Mouse (Mus musculus) natural killer cell, adult 2 months (primary cell): ENCODE measurements around the gene B4galnt2.
"Not testable (repeated sequence)": the region's sequence is repeated elsewhere in the genome, so short reads cannot be mapped to it uniquely, and the experiment has no call there.

Experiments used
- DNase-seq, 2 experiments: peaks; one replicate each; pipeline ENCODE4 v3.0.0; 2022; ENCODE audit warnings: low spot score in 2 of 2

Gene B4galnt2

GRCm38 (mm10) chr11:95914571-95914991 lies at the start of gene B4galnt2:
Gene B4galnt2, minus strand, starts transcription at chr11:95914891.
- no peak for DNase-seq

GRCm38 (mm10) chr11:95963304-95963703 lies 48.6 kb upstream of the B4galnt2 start:
- no peak for DNase-seq

DNA sequence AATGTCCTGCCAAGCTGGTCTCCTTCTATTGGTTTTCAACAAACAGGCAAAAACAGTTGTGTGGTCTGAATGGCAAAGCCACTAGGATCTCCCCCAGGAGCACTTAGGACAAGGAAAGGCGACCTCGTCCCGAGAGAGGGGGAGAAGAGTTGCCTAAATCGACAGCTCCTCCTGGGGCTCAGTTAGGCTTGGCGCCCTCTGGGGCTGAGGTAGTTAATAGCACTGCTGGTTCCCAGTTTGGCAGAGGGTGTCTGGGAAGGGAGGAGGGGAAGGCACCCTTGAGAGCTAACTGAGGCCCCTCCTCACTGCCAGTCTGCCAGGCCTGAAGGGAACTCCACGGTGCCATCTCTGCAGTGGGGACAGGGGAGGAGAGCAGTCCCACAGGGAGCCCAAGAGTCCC lies 44.5 kb upstream of the B4galnt2 start:
- no peak for DNase-seq

GRCm38 (mm10) chr11:95958251-95958650 lies 43.6 kb upstream of the B4galnt2 start:
- DNase-seq, result no peak

- DNase-seq, result no peak
These were observed 42.7 kb upstream of the B4galnt2 start for GRCm38 (mm10) chr11:95957407-95957806.

DNA sequence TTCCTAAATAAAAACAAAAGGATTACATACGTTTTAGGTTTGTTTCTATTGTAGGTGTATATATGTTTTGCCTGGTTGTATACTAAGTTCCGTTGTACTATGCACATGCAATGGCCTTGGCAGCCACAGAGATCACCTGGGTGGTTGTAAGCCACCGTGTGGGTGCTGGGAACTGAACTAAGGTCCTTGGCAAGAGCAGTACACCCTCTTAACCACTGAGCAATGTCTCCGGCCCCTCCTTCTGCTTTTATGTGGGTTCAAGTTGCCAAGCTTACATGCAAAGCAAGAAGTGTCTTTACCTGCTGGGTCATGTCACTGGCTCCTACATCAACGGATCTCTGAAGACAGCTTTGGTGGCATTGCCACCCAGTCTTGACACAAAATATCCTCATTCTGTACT lies 38.6 kb upstream of the B4galnt2 start:
- DNase-seq, result no peak

GRCm38 (mm10) chr11:95945838-95946472 lies 31.3 kb upstream of the B4galnt2 start:
- no peak for DNase-seq

GRCm38 (mm10) chr11:95939828-95940507 lies 25.3 kb upstream of the B4galnt2 start:
- DNase-seq, result no peak

GRCm38 (mm10) chr11:95936409-95936808 lies 21.7 kb upstream of the B4galnt2 start:
- DNase-seq, result no peak

GRCm38 (mm10) chr11:95932168-95932567 lies 17.5 kb upstream of the B4galnt2 start:
- DNase-seq, result not testable (repeated sequence)

DNA sequence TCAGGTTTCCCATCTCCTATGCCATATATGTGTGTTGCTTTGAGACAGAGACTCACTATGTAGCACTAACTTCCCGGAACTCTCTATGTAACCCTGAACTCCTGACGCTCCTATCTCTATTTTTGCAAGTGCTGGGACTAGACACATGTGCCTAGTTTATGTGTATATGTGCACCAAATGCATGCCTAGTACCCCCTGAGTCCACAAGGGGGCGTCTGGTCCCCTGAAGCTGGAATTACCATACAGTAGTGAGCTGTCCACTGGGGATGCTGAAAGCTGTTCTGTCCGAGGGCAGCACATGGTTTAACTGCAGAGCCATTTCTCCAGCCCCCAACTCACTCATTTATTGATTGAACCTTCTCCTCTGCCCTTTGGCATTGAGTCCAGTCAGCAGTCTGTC lies 11.7 kb upstream of the B4galnt2 start:
- DNase-seq, result no peak

DNA sequence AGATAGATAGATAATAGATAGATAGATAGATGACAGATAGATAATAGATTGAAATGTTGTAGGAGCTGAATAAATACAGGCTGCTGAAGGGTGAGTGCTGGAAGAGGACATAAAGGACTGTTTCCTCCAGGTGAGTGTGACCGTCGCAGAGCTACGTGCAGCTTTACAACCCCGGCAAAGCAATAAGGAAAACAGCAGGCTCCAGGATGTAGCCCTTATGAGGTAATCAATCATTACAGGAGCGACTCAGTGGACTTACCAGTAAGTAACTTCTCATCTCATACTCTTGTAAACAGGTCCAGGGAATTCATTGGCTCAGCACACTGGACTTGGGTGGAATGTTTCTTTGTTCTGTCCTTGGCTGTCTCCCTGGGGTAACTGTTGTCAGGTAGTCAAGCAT lies 11.3 kb upstream of the B4galnt2 start:
- DNase-seq, result no peak

DNA sequence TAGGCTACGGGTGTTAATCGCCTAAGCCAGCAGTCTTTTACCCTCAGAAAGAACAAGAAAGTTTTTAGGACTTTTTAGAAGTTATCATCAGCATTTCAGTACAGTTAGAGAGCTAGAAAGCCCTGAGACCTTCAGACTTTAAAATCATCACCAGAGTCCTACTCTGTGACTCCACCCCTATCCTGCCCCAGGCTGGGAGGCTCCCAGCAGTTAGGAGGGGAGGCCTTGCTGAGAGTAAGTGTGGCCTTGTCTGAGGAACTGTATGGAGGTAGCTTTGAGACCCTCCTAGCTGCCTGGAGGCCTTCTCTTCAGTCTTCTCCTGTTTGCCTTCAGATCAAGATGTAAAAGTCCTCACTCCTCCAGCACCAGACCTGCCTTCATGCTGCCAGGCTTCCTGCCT lies 9.5 kb upstream of the B4galnt2 start:
- no peak for DNase-seq

- DNase-seq, result not testable (repeated sequence)
These were observed 8.8 kb upstream of the B4galnt2 start for GRCm38 (mm10) chr11:95923477-95923876.

DNA sequence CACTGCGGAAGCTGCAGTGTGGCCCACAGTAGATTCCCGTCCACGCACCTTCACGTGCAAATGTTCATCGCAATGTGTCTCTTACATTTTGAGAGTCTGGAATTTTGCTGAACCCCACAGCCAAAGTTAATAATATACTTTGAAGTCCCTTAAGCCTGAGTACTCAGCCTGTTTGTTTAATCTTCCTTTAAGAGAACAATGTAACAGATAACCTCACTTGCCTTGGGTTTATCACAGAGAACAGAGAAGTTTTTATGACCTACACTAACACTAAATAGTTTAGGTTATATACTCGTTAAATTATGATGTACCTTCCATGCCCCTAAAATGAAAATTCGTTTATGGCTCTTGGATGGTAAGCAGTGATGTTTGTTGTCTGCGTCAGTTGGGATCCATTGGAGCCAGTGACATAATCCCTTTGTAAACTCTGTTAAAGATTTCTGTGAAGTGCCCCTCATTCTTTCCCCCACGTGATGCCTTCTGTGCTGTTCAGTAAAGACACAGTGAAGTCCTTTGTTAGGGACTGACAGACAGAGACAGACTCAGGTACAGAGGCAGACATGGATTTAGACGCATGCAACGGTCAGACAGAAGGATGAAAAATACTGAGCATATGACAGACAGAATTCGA lies 7.4 kb upstream of the B4galnt2 start:
- DNase-seq, result no peak

- no peak for DNase-seq
These were observed 1.7 kb upstream of the B4galnt2 start for GRCm38 (mm10) chr11:95916426-95916825.

DNA sequence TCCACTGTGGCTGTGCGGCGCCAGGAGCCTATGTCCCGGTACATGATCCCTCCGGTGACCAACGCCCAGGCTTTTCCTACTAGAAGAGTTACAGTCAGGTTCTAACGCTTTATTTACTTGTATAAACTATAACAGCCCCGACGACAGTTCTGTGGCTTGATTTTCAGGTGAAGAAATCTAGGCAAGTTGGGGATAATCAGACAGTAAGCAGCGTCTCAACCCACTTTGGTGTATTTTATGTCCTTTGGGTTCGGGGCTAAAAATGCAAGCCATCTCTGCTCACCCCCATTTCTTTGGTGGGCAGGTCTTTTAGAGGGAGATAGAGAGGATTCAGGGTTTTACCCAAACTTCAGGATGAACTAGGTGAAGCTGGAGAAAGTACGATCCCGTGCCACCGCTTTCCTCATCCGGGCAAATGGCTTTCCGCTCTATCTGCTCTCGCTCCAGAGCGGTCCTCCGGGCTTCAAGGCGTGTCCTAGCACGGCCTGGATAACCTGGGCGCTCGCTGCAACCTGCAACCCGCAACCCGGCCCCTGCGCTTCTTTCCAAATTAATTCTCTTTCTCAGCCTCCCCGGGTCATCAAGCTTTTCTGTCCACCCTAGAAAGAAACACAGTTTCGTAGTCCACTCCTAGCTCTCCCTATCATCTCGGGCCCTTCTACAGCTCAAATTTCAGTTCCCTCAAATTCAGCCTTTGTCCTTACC lies 467 bp upstream of the B4galnt2 start:
- DNase-seq, result no peak

DNA sequence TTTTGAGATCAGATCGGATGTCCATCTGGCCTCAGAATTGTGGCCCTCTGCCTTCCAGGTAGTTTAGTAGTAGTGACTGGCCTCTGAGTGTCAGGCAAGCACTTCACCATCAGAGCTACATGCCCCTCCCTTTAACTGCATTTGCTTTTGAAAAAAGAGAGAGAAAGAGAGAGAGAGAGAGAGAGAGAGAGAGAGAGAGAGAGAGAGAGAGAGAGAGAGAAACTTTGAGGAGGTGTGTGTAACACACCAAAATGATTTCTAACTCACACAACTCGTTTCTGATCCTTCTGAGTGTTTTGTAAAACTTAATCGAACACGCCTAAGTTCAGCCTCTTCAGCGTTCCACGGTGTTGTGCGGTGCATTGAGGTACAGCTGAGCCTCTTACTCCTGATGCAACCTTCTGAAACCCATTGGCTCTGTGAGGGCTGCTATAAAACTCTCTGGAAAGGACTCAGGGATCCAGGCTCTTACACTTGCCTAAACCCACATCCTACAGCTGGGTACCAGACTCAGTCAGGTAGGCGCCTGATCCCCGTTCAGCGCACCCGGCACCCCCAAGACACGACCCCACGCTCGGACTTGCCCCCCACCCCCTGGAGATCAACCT lies 628 bp downstream of the B4galnt2 start:
- DNase-seq, result no peak

DNA sequence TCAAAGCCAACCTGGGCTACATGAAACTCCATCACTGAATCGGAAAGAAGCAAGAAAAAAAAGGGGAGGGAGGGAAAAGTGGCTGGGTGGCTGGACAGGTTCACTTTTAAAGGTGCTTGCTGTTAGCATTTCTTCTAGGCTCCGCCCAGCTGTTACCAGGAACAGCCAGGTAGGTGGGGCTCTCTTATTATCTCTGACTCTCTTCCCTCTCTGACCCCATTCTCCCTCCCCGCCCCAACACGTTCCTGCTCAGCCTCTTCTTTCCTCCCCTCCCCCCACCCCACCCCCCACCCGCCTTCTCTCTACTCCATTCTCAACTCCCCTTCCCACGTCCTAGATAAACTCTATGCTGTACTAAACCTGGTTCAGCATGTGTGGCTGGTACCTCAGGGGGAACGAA lies 3.1 kb downstream of the B4galnt2 start:
- DNase-seq, result no peak

DNA sequence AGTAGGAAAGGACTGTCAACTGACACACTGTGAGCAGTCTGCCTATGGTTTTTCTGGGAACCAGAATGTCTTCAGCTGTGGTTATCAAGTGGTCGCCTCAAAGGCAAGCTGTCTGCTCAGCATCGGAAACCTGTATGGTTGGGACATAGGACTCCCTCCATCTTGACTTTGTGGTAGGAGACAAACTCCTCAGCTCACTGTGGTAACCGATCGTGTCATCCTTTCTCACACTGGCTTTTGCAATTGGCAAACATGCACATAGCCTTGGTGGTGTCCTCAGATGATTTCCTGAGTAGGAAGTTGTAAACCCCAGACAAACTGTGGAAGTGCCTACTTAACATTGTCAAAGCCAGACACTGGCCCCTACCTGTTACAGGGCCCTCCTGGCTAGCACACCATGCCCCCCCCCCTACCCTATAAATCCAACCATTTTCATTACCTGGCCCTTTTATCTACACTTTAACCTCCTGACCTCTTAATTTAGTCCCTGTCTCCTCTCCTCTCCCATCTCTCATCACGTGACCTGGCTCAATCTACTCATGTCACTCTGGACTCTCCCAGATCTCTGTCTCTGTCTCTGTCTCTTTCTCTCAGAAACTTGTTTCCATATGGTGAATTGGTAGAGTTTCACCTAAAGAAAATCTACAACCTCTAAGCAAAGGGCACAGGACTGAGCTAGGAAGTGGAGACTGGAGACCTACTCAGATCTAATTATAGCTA lies 6.7 kb downstream of the B4galnt2 start:
- peak in 1 of 2 experiments; percentile 32 for DNase-seq

- no peak for DNase-seq
These were observed 10.4 kb downstream of the B4galnt2 start for GRCm38 (mm10) chr11:95904290-95904689.
